Mouse (Mus musculus): ENCODE results near the gene Rhobtb1. TPM values are rescaled to one million over a fixed set of nuclear protein-coding genes. Genes with fewer than 3 reads are reported as not detected.

The Rhobtb1 gene
- polyA plus RNA-seq, 1 experiment from 2014 or later = 32.9 TPM

DNA sequence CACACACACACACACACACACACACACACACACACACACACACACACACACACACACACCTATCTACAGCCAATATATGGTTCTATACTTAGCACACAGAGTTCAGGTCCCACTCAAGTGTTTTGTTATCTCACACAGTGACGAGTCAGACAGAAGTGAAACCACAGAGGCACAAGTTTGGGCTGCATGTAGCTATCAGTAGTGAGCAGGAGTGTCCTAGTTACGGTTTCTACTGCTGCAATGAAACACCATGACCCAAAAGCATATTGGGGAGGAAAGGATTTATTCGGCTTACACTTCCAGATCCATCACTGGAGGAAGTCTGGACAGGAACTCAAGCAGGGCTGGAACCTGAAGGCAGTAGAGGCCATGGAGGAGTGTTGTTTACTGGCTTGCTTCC lies 70.7 kb downstream of the Rhobtb1 start:
- ATAC-seq (ENCODE audit: insufficient number of reproducible peaks, low FRiP score) = no peak
- no peak overlapping the region for H3K4me2 ChIP-seq
- peaks cover 48% of the 10 kb centered on the region for H3K4me1 ChIP-seq (replicated peaks)

DNA sequence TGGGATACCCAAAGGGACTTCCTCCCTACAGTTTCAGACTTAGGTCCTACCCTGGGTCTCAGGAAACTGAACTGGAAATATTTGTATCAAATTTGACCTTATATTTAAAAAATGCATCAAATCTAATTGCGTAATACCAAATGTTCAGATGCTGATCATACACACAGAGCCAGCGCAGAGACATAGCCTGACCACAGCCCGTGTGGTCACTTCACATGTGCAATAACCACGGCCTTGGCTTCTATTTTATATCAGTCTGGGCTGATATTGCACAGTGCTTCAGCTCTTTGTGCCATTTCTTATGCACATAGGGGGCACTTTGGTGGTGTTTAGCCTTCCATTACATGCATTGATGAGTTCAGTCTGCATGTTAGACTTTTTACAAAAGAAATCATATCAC lies 72.0 kb downstream of the Rhobtb1 start:
- Histone ChIP-seq H3K27ac (ENCODE audit: poor library complexity, severe bottlenecking) (no peak overlapping the region), H3K9ac (no peak overlapping the region), H3K4me1 (replicated peaks) (peaks cover 41% of the 10 kb centered on the region), H3K4me3 (no peak overlapping the region), H3K27me3 (replicated peaks) (no peaks in the 10 kb centered on the region), H3K9me3 (replicated peaks) (no peaks in the 10 kb centered on the region), H3K36me3 (peaks cover 15% of the 10 kb centered on the region), H3K4me2 (no peak overlapping the region)
- WGBS = 90% methylated on average over 4 of the region's 4 CpGs
- no peak for ATAC-seq (ENCODE audit: insufficient number of reproducible peaks, low FRiP score)

More for the DNA sequence above, 70.7 kb downstream of the Rhobtb1 start:
- H3K27ac ChIP-seq (ENCODE audit: poor library complexity, severe bottlenecking) = peak overlapping the region; percentile 40; the same call in 1 of the 2 replicates
- no peaks in the 10 kb centered on the region for H3K9me3 ChIP-seq (replicated peaks)
- H3K36me3 ChIP-seq = peaks cover 18% of the 10 kb centered on the region
- 34% methylated on average over 3 of the region's 3 CpGs for WGBS
- H3K27me3 ChIP-seq (replicated peaks) = no peaks in the 10 kb centered on the region
- no peak overlapping the region for H3K9ac ChIP-seq
- no peak overlapping the region for H3K4me3 ChIP-seq

DNA sequence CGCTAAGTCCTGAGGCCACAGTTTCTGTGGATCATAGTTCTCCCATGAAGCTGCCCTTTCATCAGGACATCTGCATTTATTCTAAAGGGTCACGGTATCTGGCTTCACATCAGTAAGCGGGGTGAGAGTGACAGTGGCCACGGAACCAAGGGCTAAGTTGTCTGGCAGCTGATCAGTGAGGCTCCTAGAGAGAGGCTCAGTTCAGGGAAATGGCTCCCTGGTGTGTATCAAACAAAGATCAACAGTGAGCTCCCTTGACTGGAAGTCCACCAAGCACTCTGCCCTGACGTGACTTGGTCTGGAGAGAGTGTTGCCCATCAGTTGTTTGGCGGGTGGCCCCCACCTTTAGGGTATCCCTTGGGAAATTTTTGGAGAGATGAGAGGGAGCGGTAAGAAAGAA lies 73.0 kb downstream of the Rhobtb1 start:
- no peak overlapping the region for H3K4me2 ChIP-seq
- 65% methylated on average over 7 of the region's 7 CpGs for WGBS
- H3K4me3 ChIP-seq = no peak overlapping the region
- H3K9me3 ChIP-seq (replicated peaks) = no peaks in the 10 kb centered on the region
- no peak overlapping the region for H3K27ac ChIP-seq (ENCODE audit: poor library complexity, severe bottlenecking)
- no peaks in the 10 kb centered on the region for H3K27me3 ChIP-seq (replicated peaks)
- H3K36me3 ChIP-seq = peaks cover 17% of the 10 kb centered on the region
- H3K9ac ChIP-seq = no peak overlapping the region
- H3K4me1 ChIP-seq (replicated peaks) = peaks cover 31% of the 10 kb centered on the region
- no peak for ATAC-seq (ENCODE audit: insufficient number of reproducible peaks, low FRiP score)

GRCm38 (mm10) chr10:69225471-69225870 lies 74.2 kb downstream of the Rhobtb1 start:
- no peak overlapping the region for H3K9ac ChIP-seq
- H3K27me3 ChIP-seq (replicated peaks) = no peaks in the 10 kb centered on the region
- H3K36me3 ChIP-seq = peaks cover 15% of the 10 kb centered on the region
- H3K27ac ChIP-seq (ENCODE audit: poor library complexity, severe bottlenecking) = no peak overlapping the region
- peaks cover 19% of the 10 kb centered on the region for H3K4me1 ChIP-seq (replicated peaks)
- WGBS = 85% methylated on average over 5 of the region's 5 CpGs
- H3K9me3 ChIP-seq (replicated peaks) = no peaks in the 10 kb centered on the region
- H3K4me3 ChIP-seq = no peak overlapping the region
- no peak for ATAC-seq (ENCODE audit: insufficient number of reproducible peaks, low FRiP score)
- H3K4me2 ChIP-seq = no peak overlapping the region

GRCm38 (mm10) chr10:69225951-69226350 lies 74.7 kb downstream of the Rhobtb1 start:
- Histone ChIP-seq H3K27me3 (replicated peaks) (no peaks in the 10 kb centered on the region), H3K27ac (ENCODE audit: poor library complexity, severe bottlenecking) (no peak overlapping the region), H3K4me1 (replicated peaks) (peaks cover 19% of the 10 kb centered on the region), H3K9ac (no peak overlapping the region), H3K36me3 (peaks cover 13% of the 10 kb centered on the region), H3K9me3 (replicated peaks) (no peaks in the 10 kb centered on the region), H3K4me3 (no peak overlapping the region), H3K4me2 (no peak overlapping the region)
- ATAC-seq (ENCODE audit: insufficient number of reproducible peaks, low FRiP score) = peak; percentile 36; the same call in 1 of the 2 replicates
- WGBS = 49% methylated on average over 8 of the region's 8 CpGs

GRCm38 (mm10) chr10:69237185-69237584 lies 86.0 kb downstream of the Rhobtb1 start:
- 68% methylated on average over 3 of the region's 3 CpGs for WGBS
- Histone ChIP-seq H3K4me3 (no peak overlapping the region), H3K4me1 (replicated peaks) (peaks cover 3% of the 10 kb centered on the region; the same call in 1 of the 2 replicates), H3K4me2 (no peak overlapping the region), H3K27me3 (replicated peaks) (no peaks in the 10 kb centered on the region), H3K9ac (no peak overlapping the region), H3K27ac (ENCODE audit: poor library complexity, severe bottlenecking) (no peak overlapping the region), H3K9me3 (replicated peaks) (no peaks in the 10 kb centered on the region; the same call in 1 of the 2 replicates), H3K36me3 (peaks cover 4% of the 10 kb centered on the region; the same call in 1 of the 2 replicates)
- ATAC-seq (ENCODE audit: insufficient number of reproducible peaks, low FRiP score) = no peak

DNA sequence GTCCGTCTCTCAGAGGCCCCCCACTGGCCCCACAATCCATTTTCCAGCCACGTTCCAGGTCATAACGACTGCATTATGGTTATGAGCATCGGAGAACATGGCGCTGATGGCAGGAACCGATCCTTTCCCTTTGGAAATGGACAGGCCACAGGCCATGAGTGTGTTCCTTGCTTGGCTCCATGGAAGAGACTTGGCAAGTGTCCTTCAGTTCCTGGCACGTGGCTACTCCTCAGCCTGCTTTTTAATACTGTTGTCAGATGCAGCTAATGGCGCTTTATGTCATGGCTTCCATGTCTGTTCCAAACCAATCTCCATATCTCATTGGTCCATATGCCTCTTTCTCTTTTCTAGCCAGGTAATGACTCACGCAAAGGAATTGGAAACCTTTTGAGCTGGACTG lies 86.5 kb downstream of the Rhobtb1 start:
- H3K36me3 ChIP-seq = peaks cover 4% of the 10 kb centered on the region; the same call in 1 of the 2 replicates
- no peak for ATAC-seq (ENCODE audit: insufficient number of reproducible peaks, low FRiP score)
- peaks cover 3% of the 10 kb centered on the region; the same call in 1 of the 2 replicates for H3K4me1 ChIP-seq (replicated peaks)
- H3K27me3 ChIP-seq (replicated peaks) = no peaks in the 10 kb centered on the region
- no peak overlapping the region for H3K4me3 ChIP-seq
- 91% methylated on average over 9 of the region's 9 CpGs for WGBS
- H3K27ac ChIP-seq (ENCODE audit: poor library complexity, severe bottlenecking) = no peak overlapping the region
- H3K9me3 ChIP-seq (replicated peaks) = no peaks in the 10 kb centered on the region; the same call in 1 of the 2 replicates
- no peak overlapping the region for H3K9ac ChIP-seq
- H3K4me2 ChIP-seq = no peak overlapping the region

DNA sequence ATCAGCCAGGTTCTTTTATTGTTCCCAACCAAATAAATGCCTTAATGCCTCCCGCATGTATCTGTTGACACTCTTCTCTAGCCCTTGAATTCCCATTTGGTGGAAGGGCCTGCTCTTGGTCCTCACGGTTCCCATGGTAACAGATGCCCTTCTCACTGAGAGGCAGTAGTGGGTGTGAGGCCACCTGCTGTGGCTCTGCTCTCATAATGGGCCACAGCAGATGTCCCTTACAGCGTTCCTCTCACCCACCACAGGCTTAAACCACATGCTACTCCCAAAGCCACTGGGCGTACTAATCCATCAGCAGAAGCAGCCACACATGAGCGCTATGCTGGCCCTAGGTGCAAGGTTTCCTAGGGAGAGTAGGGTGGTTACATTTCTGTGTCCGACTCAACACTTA lies 87.1 kb downstream of the Rhobtb1 start:
- Histone ChIP-seq H3K9ac (no peak overlapping the region), H3K4me1 (replicated peaks) (peaks cover 3% of the 10 kb centered on the region; the same call in 1 of the 2 replicates), H3K27ac (ENCODE audit: poor library complexity, severe bottlenecking) (no peak overlapping the region), H3K4me3 (no peak overlapping the region), H3K4me2 (no peak overlapping the region), H3K27me3 (replicated peaks) (no peaks in the 10 kb centered on the region), H3K36me3 (peaks cover 4% of the 10 kb centered on the region; the same call in 1 of the 2 replicates), H3K9me3 (replicated peaks) (no peaks in the 10 kb centered on the region; the same call in 1 of the 2 replicates)
- ATAC-seq (ENCODE audit: insufficient number of reproducible peaks, low FRiP score) = no peak
- WGBS = 66% methylated on average over 6 of the region's 6 CpGs

GRCm38 (mm10) chr10:69240530-69240929 lies 89.3 kb downstream of the Rhobtb1 start:
- Histone ChIP-seq H3K4me3 (no peak overlapping the region), H3K36me3 (peaks cover 4% of the 10 kb centered on the region; the same call in 1 of the 2 replicates), H3K27me3 (replicated peaks) (no peaks in the 10 kb centered on the region), H3K9ac (no peak overlapping the region), H3K9me3 (replicated peaks) (no peaks in the 10 kb centered on the region; the same call in 1 of the 2 replicates), H3K27ac (ENCODE audit: poor library complexity, severe bottlenecking) (no peak overlapping the region), H3K4me2 (no peak overlapping the region), H3K4me1 (replicated peaks) (peaks cover 8% of the 10 kb centered on the region; the same call in 1 of the 2 replicates)
- ATAC-seq (ENCODE audit: insufficient number of reproducible peaks, low FRiP score) = no peak
- WGBS = 78% methylated on average over 2 of the region's 2 CpGs

- Histone ChIP-seq H3K4me3 (no peak overlapping the region), H3K4me1 (replicated peaks) (0 out of 2 replicates have a peak, but pooled peaks cover 5% of the 10 kb centered on the region), H3K27ac (ENCODE audit: poor library complexity, severe bottlenecking) (no peak overlapping the region), H3K9ac (no peak overlapping the region), H3K4me2 (no peak overlapping the region), H3K36me3 (peaks cover 13% of the 10 kb centered on the region), H3K27me3 (replicated peaks) (no peaks in the 10 kb centered on the region), H3K9me3 (replicated peaks) (no peaks in the 10 kb centered on the region; the same call in 1 of the 2 replicates)
- WGBS = 84% methylated on average over 4 of the region's 4 CpGs
- ATAC-seq (ENCODE audit: insufficient number of reproducible peaks, low FRiP score) = no peak
Observed at GRCm38 (mm10) chr10:69245151-69245550, 93.9 kb downstream of the Rhobtb1 start.

GRCm38 (mm10) chr10:69245906-69246668 lies 94.9 kb downstream of the Rhobtb1 start:
- peaks cover 20% of the 10 kb centered on the region for H3K36me3 ChIP-seq
- H3K4me3 ChIP-seq = no peak overlapping the region
- H3K27ac ChIP-seq (ENCODE audit: poor library complexity, severe bottlenecking) = no peak overlapping the region
- H3K9ac ChIP-seq = no peak overlapping the region
- H3K27me3 ChIP-seq (replicated peaks) = no peaks in the 10 kb centered on the region
- 0 out of 2 replicates have a peak, but pooled peaks cover 5% of the 10 kb centered on the region for H3K4me1 ChIP-seq (replicated peaks)
- no peak overlapping the region for H3K4me2 ChIP-seq
- WGBS = 80% methylated on average over 10 of the region's 10 CpGs
- H3K9me3 ChIP-seq (replicated peaks) = no peaks in the 10 kb centered on the region; the same call in 1 of the 2 replicates
- no peak for ATAC-seq (ENCODE audit: insufficient number of reproducible peaks, low FRiP score)

All from heart, embryonic 12.5 days (tissue).